Mouse (Mus musculus) olfactory bulb, adult 2 months (tissue): ENCODE results near the gene Sun1.

Experiments used
- CTCF ChIP-seq: fragments of 200-500 bp; IDR thresholded peaks from 2 replicates; pipeline ENCODE4 v1.5.1; 2012; ENCODE audit warnings: low read depth, mild to moderate bottlenecking, low read length, moderate library complexity; ENCODE audit not compliant: insufficient read depth
- POLR2A ChIP-seq: fragments of 200-500 bp; IDR thresholded peaks from 2 replicates; pipeline ENCODE4 v1.6.1; 2012; ENCODE audit warnings: mild to moderate bottlenecking, low read depth, low read length, moderate library complexity; ENCODE audit not compliant: insufficient read depth

- TF ChIP-seq CTCF (no peak), POLR2A (no peak)
Observed at GRCm38 (mm10) chr5:139161632-139162031, 38.8 kb upstream of the Sun1 start.
